Mouse (Mus musculus) erythroblast, embryonic 14.5 days (primary cell): ENCODE measurements around the gene Sgcd.

ENCODE experiments used
- GATA1 ChIP-seq: IDR thresholded peaks from 2 replicates; pipeline ENCODE4 v1.6.1; 2012; ENCODE audit warnings: low read length, inconsistent platforms, mixed read lengths
- TAL1 ChIP-seq: IDR thresholded peaks from 3 replicates; pipeline ENCODE4 v1.6.1; 2012; ENCODE audit warnings: low read length, inconsistent platforms, mixed read lengths

DNA sequence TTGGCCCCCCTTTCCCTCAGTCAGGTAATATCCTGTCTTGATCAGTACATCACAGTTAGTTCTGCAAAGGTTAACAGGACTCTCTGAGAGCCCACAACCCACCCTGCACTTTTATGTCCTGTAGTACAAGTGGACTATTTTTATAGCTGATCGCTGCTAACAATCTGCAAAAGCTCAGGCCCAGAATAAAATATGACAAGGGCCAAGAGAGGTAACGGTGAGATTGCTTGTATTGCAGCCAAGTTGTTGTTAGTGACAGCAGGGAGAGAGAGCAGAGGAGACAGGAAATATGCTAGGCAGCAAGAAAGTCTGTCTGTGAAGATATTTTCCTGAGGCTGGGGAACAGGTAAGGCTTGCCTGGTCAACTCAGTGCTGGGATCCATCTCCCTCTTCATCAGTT lies 546.5 kb downstream of the Sgcd start:
- no peak for TF ChIP-seq TAL1
- no peak for TF ChIP-seq GATA1
